Mouse (Mus musculus) telencephalon, adult 2 months (tissue): ENCODE data around the gene Zbtb22.
A peak's percentile ranks its signal among the peaks of the same experiment; 100 is the strongest.
"Not testable (repeated sequence)": the region's sequence is repeated elsewhere in the genome, so short reads cannot be mapped to it uniquely, and the experiment has no call there.

Experiments
- DNase-seq: peaks from one replicate; pipeline ENCODE4 v3.0.0-alpha.2; 2011; ENCODE audit warnings: low read depth, low spot score

Gene Zbtb22

DNA sequence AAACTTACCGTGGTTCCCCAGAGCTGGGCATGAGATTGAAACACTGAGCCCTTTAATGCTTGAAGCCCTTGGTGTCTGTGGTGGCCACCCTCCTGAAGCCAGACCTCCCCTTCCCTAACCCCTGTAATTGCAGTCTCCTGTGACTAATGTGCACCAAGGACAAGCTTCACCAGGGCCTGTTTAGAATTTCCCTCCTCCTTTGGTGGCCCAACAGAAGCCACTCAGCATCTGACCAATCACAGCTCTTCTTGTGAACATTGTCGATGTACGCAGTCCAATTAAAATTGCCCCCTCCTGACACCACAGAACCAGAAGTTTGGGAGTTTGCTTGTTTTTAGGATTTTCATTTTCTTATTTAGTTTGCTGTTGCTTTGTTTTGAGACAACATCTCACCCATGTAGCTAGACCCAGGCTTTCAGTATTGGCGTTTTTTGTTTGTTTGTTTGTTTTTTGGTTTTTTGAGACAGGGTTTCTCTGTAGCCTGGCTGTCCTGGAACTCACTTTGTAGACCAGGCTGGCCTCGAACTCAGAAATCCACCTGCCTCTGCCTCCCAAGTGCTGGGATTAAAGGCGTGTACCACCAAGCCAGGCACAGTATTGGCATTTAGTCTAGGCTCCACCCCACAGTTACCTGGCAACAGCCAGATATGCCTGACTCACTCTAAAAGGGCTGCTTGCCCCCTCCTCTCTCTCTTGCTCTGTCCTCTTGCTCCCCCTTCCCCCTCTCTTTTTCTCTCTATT, 11.6 kb upstream of the Zbtb22 start:
- not testable (repeated sequence) for DNase-seq

DNA sequence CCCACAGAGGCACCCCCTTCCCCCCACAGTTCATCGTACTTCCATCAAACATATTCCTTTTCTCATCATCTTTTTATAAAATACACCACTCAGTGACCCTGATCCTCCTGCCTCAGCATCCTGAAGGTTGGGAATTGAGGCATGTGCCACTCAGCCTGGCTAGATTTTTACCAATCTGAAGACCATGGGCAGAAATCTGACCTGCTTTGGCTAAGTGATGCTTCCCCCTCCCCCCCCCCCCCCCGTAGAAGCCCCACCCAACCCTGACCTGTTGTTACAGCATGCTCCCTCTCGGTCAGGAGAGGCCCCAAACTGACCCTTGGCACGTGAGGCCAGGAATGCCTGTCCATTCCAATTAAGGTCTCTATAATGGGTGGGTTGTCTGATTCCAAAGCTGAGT, 10.9 kb upstream of the Zbtb22 start, which contains the start of gene Platr17:
Platr17 (plus strand) TSS at position 301 of the 400 bp plus-strand sequence.
- DNase-seq: not testable (repeated sequence)

DNA sequence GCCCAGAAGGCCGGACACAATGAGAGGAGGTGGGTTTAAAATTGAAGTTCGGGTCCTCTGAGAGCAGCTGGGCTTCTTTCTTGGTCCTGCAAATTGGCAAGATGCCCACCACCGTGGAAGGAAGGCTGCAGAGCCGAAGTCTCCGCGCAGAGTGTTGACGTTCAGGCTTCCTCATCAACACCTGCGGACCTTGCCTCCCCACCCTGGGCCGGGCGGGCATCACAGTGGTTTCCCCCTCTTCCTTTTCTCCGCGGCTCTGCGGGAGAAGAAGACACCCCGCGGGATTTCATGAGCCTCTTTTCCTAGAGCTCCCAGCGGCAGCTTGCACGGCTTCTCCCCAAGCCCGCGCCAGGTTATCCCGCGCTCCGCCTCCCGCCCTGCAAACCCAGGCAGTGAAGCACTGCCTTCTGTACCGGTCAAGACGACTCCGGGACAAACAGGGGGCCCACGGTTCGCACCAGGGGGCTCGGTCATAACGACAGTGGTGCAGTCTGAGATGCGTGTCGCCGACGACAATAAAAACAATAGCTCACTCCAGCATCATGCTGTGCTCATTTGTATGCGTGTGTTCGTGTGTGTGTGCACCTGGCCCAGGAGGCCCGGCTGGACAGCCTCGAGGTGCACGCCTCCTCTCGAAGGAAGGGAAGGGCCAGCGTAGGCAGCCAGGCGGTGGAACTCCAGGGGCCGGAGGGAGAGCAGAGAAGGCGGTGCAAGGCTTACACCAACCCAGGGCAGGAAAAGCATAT, 7.2 kb upstream of the Zbtb22 start:
- DNase-seq: no peak

DNA sequence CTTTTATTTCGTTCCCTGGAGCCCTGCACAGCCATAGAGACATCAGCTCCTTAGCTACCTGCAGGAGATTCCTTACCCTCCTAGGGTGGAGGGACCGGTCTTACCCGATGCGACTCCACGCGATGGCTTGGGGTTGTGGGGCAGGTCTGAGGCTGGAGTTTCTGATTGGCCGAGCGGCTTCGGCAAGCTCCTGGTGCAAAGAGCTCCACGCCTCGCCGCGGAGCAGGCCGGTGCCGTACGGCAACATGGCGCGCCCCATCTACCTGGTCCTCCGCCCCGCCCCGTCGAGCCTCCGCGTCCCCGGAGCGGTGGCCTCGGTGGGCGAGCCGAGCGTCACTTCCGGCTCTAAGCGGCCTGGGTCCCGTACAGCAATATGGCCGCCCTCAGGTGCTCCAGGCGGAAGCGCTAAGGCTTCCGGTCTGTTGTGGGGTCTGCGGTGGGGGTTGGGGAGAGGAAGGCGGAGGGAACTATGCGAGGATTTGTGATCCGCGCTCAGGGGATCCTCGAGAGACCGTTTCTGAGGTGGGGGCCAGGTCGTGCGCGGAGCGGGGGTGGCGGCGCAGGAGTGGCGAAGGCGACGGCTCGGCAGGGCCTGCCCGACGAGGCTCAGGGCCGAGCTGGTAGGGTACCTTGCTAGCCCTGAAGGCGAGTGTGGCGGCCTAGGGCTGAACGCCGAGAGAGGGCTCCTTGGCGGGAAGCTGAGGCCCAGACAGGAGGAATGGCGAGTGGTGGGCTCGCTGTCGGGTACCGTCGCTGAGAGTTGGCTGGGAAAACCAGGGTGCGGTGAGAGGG, 6.4 kb upstream of the Zbtb22 start, which contains the start of gene Daxx:
Daxx (plus strand) TSS at position 338 of the 792 bp plus-strand sequence.
- peak; percentile 97 for DNase-seq

DNA sequence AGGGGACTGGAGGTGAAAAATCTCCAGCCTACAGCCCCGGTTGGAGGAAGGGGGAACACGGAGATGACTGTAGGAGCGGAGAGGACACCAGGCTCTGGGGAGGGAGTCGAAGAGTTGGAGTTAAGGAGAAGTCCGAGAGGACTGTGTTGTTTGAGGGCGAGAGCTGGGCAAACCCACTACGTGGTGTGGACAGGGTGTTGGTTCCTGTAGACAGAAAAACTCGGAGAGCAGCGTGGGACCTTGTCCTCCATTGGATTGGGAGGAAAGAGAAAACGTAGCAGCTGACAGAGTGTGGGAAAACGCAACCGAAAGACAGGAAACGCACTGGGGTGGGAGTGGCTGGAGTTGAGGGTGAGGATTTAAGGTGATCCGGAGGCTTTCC, 5.8 kb upstream of the Zbtb22 start:
- DNase-seq: no peak

DNA sequence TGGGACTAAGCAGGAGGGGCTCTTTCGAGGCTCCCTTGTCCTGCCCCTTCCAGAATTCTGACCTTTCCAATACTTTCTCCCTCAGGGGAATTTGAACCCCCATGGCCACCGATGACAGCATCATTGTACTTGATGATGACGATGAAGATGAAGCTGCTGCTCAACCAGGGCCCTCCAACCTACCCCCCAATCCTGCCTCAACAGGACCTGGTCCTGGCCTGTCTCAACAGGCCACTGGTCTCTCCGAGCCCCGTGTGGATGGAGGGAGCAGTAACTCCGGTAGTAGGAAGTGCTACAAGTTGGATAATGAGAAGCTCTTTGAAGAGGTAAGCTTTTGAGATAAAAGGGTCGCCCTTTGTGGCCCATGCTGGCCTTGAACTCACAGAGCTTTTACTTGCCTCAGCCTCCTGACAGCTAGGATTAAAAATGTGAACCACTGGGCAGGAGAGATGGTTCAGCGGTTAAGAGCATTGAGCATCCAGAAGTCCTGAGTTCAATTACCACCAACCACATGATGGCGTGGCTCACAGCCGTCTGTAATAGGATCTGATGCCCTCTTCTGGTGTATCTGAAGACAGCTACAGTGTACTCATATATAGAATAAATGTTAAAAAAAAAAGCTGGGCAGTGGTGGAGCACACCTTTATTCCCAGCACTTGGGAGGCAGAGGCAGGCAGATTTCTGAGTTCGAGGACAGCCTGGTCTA, 5.2 kb upstream of the Zbtb22 start:
- DNase-seq: no peak

DNA sequence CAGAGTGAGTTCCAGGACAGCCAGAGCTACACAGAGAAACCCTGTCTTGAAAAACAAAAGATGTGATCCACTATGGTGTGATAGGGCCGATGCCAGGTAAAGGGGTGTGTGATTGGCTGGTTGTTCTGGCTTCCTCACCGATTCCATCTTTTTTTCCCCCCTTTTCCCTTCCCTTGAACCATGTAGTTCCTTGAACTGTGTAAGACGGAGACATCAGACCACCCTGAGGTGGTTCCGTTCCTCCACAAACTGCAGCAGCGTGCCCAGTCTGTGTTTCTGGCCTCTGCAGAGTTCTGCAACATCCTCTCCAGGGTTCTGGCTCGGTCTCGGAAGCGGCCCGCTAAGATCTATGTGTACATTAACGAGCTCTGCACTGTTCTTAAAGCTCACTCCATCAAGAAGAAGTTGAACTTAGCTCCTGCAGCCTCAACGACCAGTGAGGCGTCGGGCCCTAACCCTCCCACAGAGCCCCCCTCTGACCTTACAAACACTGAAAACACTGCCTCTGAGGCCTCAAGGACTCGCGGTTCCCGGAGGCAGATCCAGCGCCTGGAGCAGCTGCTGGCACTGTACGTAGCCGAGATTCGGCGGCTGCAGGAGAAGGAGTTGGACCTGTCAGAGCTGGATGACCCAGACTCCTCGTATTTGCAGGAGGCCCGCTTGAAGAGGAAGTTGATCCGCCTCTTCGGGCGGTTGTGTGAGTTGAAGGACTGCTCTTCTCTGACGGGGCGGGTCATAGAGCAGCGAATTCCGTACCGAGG, 4.5 kb upstream of the Zbtb22 start:
- no peak for DNase-seq

DNA sequence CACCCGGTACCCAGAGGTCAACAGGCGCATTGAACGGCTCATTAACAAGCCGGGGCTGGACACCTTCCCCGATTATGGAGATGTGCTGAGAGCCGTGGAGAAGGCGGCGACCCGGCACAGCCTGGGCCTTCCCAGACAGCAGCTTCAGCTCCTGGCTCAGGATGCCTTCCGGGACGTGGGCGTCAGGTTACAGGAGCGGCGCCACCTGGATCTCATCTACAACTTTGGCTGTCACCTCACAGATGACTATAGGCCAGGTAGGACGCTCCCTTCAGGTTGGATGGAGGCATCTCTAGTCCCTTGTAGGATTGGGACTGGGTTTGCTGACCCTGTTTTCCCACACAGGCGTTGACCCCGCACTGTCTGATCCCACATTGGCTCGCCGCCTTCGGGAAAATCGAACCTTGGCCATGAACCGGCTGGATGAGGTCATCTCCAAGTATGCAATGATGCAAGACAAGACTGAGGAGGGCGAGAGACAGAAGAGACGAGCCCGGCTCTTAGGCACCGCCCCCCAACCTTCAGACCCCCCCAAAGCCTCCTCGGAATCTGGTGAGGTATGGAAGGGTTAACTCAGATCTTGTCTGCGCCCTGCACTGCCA, 3.8 kb upstream of the Zbtb22 start:
- DNase-seq: no peak

DNA sequence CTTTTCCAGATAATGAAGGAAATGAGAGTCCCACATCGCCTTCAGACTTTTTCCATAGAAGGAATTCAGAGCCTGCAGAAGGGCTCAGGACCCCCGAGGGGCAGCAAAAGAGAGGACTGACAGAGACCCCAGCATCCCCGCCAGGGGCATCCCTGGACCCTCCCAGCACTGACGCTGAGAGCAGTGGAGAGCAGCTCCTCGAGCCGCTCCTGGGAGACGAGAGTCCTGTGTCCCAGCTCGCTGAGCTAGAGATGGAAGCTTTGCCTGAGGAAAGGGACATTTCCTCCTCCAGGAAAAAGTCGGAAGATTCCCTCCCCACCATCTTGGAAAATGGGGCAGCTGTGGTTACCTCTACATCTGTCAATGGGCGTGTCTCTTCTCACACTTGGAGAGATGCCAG, 2.4 kb upstream of the Zbtb22 start:
- no peak for DNase-seq

DNA sequence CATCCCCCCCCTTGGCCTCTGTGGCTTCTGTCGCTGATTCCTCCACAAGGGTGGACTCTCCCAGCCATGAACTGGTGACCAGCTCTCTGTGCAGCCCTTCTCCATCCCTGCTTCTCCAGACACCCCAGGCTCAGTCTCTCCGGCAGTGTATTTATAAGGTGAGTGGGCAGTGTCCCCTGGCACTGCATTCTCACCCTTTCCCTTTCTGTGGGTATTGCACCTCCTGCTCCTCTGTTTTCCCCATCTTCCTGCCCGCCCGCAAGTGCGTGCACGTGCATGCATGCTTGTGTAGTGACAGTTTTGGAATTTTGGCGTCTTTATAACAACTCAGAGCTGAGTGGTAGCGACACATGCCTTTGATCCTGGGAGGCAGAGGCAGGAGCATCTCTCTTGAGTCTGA, 1.8 kb upstream of the Zbtb22 start:
- DNase-seq: no peak

DNA sequence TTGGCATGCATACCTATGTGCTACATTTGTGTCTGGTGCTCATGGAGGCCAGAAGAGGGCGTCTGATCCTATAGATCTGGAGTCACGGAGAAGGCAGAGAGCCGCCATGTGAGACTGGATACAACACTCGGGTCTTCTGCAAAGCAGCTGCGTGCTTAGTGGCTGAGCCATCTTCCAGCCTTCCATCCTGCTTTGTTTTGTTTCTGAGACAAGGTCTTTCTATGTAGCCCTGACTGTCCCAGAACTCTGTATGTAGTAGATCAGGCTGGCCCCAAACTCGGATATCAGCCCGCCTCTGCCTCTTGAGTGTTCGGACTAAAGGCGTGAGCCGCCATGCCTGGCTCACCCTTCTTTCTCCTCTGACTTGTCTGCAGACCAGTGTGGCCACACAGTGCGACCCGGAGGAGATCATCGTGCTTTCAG, 724 bp upstream of the Zbtb22 start:
- no peak for DNase-seq

DNA sequence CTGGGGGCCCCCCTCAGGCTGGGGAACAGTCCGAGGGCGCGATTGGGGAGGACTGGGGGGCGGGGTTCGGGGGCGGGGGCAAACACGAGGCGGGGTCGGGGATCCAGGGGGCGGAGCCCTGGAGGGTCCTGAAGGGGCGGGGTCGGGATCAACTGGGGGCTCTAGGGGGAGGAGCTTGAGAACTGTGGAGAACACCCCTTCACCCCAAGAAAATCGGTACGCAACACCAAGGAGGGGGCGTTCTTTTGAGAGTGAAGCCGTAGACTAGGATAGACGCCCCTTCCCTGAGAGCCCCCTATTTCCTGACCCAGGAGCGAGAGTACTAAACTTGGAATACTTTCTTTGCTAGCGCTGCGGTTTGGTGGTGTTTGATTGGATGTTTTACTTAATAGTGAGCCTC, 590 bp downstream of the Zbtb22 start:
- DNase-seq: no peak

DNA sequence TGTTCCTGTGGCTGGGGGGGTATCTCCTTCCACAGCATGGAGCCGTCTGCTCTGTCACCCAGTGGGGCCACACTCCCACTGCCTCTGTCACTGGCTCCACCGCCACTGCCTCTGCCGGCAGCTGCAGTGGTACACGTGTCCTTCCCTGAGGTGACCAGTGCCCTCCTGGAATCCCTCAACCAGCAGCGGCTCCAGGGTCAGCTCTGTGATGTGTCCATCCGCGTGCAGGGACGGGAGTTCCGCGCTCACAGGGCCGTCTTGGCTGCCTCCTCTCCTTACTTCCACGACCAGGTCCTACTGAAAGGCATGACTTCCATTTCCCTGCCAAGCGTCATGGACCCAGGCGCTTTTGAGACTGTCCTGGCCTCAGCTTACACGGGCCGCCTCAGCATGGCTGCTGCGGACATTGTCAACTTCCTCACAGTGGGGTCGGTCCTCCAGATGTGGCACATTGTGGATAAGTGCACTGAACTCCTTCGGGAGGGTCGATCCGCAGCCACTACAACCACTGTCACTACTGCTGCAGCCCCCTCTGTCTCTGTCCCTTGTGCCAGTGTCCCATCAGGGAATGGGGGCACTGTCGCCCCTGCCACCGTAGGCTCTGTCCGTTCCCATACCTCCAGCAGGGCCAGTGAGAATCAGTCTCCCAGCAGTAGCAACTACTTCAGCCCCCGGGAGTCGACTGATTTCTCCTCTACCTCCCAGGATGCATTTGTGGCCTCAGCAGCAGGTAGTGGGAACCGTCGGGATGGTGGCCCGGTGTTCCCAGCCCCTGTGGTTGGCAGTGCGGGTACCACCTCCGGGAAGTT, 1.3 kb downstream of the Zbtb22 start:
- no peak for DNase-seq

DNA sequence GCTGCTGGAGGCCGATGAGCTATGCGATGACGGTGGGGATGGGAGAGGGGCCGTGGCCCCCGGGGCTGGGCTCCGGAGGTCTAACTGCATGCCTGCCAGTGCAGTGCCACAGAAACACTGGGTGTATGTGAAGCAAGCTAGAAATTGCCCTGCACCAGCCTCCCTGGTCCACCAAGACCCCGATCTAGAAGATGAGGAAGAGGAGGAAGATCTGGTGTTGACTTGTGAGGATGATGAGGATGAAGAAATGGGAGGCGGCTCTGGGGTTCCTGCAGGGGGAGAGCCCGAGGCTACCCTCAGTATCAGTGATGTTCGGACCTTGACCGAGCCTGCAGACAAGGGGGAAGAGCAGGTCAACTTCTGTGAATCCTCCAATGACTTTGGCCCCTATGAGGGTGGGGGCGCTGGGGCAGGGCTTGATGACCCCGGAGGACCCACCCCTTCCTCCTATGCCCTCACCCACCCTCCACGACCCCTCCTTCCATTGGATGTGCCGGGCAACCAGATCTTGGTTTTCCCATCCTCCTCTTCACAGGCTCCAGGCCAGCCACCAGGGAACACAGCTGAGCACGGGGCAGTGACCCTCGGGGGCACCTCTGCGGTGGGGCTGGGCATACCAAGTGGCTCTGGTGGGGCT, 2.1 kb downstream of the Zbtb22 start:
- DNase-seq: no peak

DNA sequence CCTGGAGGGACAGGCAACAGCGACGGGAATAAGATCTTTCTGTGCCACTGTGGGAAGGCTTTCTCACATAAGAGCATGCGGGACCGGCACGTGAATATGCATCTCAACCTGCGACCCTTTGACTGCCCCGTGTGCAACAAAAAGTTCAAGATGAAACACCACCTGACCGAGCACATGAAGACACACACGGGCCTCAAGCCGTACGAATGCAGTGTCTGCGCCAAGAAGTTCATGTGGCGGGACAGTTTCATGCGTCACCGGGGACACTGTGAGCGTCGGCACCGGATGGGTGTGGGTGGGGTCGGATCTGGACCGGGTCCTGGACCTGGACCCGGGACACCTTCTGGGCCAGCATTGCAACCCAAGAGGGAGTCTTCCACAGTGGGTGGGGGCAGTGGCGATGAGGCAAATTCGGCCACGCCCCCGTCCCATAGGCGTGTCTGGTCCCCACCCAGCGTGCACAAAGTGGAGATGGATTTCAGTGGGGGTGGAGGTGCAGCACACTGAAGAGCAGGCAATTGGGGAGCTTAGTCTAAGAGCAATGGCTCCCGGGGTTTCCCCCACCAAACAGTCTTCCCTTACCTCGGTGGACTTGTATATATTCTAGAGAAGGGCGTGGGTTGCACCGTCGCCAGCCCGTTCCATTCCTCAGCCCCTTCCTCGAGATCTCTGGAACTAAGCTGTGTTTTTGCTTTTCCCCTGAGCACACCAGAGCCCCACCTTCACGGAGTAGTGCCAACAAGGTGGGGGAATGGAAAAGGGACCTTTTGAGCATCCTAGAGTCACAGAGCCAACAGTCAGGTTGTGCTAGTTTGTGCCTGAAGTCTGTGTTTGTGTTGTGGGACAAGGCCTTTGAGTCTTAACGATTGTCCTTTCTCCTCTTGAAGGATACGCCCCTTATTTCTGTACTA, 2.8 kb downstream of the Zbtb22 start:
- DNase-seq: no peak

DNA sequence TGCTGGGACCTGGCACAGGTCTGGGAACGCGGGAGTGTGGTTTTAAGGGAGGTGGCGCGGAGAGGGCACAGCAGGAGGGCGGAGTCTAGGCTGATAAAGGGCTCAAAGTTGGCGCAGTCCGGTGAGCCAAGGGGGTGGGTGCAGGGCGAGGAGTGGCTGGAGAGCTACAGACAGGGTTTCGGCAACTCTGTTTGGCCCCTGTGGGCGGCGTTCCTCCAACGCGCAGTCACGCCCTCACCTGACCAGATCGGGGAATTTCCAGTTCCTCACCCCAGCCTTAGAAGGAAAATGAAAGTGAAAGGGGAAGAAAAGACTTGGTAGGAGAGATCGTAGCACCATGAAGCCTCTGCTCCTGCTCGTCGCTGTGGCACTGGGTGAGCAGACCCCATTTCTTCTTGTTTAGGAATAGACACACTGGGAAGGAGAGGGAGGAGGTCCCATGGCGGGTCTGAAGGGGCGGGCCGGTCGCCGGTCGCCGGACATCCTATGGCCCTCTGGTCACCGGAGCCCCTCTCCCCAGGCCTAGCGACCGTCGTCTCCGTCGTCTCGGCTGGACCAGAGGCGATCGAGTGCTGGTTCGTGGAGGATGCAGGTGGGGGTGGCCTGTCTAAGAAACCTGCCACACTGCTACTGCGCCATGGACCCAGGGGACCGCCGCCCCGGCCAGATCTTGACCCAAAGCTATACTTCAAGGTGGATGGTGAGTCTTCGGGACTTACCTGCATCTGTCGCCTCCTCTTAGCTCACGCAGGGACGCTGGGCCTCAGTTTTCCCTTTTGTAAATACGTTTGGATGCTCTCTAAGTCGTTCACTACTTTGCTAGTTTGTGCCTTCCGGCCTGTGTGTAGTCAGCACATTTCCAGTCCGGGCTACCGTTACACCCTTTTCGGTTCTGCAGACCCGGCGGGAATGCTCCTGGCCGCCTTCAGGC, 3.9 kb downstream of the Zbtb22 start:
- no peak for DNase-seq
